Mouse (Mus musculus): ENCODE data around the gene Zfp853. TPM values are rescaled to one million over a fixed set of nuclear protein-coding genes. Genes with fewer than 3 reads are reported as not detected.

The Zfp853 gene
- polyA plus RNA-seq, 1 experiment: 0.99 TPM

- Histone ChIP-seq H3K36me3 (ENCODE audit: control insufficient read depth, insufficient read depth, low read length) (no peaks in the 10 kb centered on the region; the same call in 1 of the 2 replicates), H3K4me1 (ENCODE audit: control insufficient read depth, insufficient read depth, low read length) (peaks cover 4% of the 10 kb centered on the region; the same call in 1 of the 2 replicates)
- no peak for TF ChIP-seq POLR2A (IDR thresholded peaks at IDR 0.05; ENCODE audit: low read depth, low read length)
These were observed 16.5 kb upstream of the Zfp853 start for GRCm38 (mm10) chr5:143309916-143310315.

DNA sequence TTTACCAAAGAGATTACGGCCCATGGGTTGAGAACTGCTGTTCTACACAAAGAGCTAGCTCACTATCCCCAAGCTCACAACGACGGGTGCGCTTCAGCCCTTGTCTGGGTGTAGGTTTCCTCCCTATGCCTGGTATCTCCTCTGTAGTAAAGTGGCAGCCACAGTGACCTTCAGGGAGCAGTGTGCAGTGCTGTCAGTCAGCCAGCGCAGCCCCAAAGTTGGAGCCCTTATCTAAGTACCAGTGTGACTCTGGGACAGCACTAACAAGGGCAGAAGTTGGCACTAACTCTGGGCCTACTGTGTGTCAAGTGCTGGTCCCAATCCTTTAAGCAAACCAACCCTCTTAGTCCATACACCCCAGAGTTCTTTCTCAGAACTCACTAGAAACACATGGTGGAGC lies 15.4 kb upstream of the Zfp853 start:
- Histone ChIP-seq H3K27me3 (replicated peaks; ENCODE audit: control insufficient read depth, insufficient read depth, low read length) (no peaks in the 10 kb centered on the region), H3K27ac (ENCODE audit: insufficient read depth, low read depth, low read length) (no peak overlapping the region), H3K4me1 (ENCODE audit: control insufficient read depth, insufficient read depth, low read length) (0 out of 2 replicates have a peak, but pooled peaks cover 3% of the 10 kb centered on the region), H3K36me3 (ENCODE audit: control insufficient read depth, insufficient read depth, low read length) (no peaks in the 10 kb centered on the region; the same call in 1 of the 2 replicates), H3K4me3 (ENCODE audit: insufficient read depth, low read depth, low read length) (no peak overlapping the region)
- no peak for TF ChIP-seq CTCF (conservative IDR thresholded peaks at IDR 0.05; ENCODE audit: insufficient read depth, insufficient read length, low read depth, low read length)
- TF ChIP-seq POLR2A (IDR thresholded peaks at IDR 0.05; ENCODE audit: low read depth, low read length): no peak
- WGBS: 92% methylated on average over 5 of the region's 5 CpGs
- DNase-seq: no peak

More at GRCm38 (mm10) chr5:143309916-143310315, 16.5 kb upstream of the Zfp853 start:
- Histone ChIP-seq H3K27me3 (replicated peaks; ENCODE audit: control insufficient read depth, insufficient read depth, low read length) (no peaks in the 10 kb centered on the region), H3K27ac (ENCODE audit: insufficient read depth, low read depth, low read length) (no peak overlapping the region), H3K4me3 (ENCODE audit: insufficient read depth, low read depth, low read length) (no peak overlapping the region)
- WGBS: 96% methylated on average over 7 of the region's 7 CpGs
- no peak for DNase-seq

GRCm38 (mm10) chr5:143304251-143304650 lies 10.8 kb upstream of the Zfp853 start:
- TF ChIP-seq CTCF (conservative IDR thresholded peaks at IDR 0.05; ENCODE audit: insufficient read depth, insufficient read length, low read depth, low read length): no peak
- no peak for TF ChIP-seq POLR2A (IDR thresholded peaks at IDR 0.05; ENCODE audit: low read depth, low read length)
- DNase-seq: peak; percentile 56
- no peak overlapping the region for H3K4me3 ChIP-seq (ENCODE audit: insufficient read depth, low read depth, low read length)
- H3K27me3 ChIP-seq (replicated peaks; ENCODE audit: control insufficient read depth, insufficient read depth, low read length): no peaks in the 10 kb centered on the region
- 0 out of 2 replicates have a peak, but pooled peaks cover 3% of the 10 kb centered on the region for H3K4me1 ChIP-seq (ENCODE audit: control insufficient read depth, insufficient read depth, low read length)
- no peak overlapping the region for H3K27ac ChIP-seq (ENCODE audit: insufficient read depth, low read depth, low read length)
- H3K36me3 ChIP-seq (ENCODE audit: control insufficient read depth, insufficient read depth, low read length): no peaks in the 10 kb centered on the region; the same call in 1 of the 2 replicates
- 45% methylated on average over 7 of the region's 7 CpGs for WGBS

GRCm38 (mm10) chr5:143301296-143301695 lies 7.9 kb upstream of the Zfp853 start:
- H3K27me3 ChIP-seq (replicated peaks; ENCODE audit: control insufficient read depth, insufficient read depth, low read length): no peaks in the 10 kb centered on the region
- peak; percentile 19 for DNase-seq
- no peak overlapping the region for H3K27ac ChIP-seq (ENCODE audit: insufficient read depth, low read depth, low read length)

DNA sequence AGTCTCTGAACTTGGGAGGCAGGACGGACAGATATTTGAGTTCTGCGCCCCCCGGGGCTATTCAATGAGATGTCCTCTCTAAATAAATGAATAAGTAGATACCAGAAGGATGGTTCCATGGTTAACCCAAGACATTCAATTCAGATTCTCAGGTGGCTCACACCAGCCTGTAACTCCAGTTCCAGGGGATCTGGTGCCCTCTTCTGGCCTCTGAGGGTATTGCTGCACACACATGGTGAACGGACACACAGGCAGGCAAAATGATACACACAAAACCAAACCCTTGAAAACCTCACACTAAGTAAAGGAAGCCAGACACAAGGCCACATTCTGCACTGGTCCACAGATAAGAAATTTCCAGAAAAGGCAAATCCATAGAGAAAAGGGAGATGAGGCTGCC lies 6.3 kb upstream of the Zfp853 start:
- TF ChIP-seq CTCF (conservative IDR thresholded peaks at IDR 0.05; ENCODE audit: insufficient read depth, insufficient read length, low read depth, low read length) (peak; percentile 75), POLR2A (IDR thresholded peaks at IDR 0.05; ENCODE audit: low read depth, low read length) (no peak)
- 84% methylated on average over 4 of the region's 4 CpGs for WGBS
- H3K4me1 ChIP-seq (ENCODE audit: control insufficient read depth, insufficient read depth, low read length): 0 out of 2 replicates have a peak, but pooled peaks cover 3% of the 10 kb centered on the region
- DNase-seq: peak; percentile 66
- H3K27me3 ChIP-seq (replicated peaks; ENCODE audit: control insufficient read depth, insufficient read depth, low read length): no peaks in the 10 kb centered on the region
- no peak overlapping the region for H3K4me3 ChIP-seq (ENCODE audit: insufficient read depth, low read depth, low read length)
- no peak overlapping the region for H3K27ac ChIP-seq (ENCODE audit: insufficient read depth, low read depth, low read length)
- no peaks in the 10 kb centered on the region for H3K36me3 ChIP-seq (ENCODE audit: control insufficient read depth, insufficient read depth, low read length)

More at GRCm38 (mm10) chr5:143301296-143301695, 7.9 kb upstream of the Zfp853 start:
- Histone ChIP-seq H3K36me3 (ENCODE audit: control insufficient read depth, insufficient read depth, low read length) (no peaks in the 10 kb centered on the region), H3K4me1 (ENCODE audit: control insufficient read depth, insufficient read depth, low read length) (0 out of 2 replicates have a peak, but pooled peaks cover 3% of the 10 kb centered on the region), H3K4me3 (ENCODE audit: insufficient read depth, low read depth, low read length) (no peak overlapping the region)
- TF ChIP-seq POLR2A (IDR thresholded peaks at IDR 0.05; ENCODE audit: low read depth, low read length) (no peak), CTCF (conservative IDR thresholded peaks at IDR 0.05; ENCODE audit: insufficient read depth, insufficient read length, low read depth, low read length) (peak; percentile 43; the same call in 1 of the 2 replicates)
- WGBS: 67% methylated on average over 8 of the region's 8 CpGs

DNA sequence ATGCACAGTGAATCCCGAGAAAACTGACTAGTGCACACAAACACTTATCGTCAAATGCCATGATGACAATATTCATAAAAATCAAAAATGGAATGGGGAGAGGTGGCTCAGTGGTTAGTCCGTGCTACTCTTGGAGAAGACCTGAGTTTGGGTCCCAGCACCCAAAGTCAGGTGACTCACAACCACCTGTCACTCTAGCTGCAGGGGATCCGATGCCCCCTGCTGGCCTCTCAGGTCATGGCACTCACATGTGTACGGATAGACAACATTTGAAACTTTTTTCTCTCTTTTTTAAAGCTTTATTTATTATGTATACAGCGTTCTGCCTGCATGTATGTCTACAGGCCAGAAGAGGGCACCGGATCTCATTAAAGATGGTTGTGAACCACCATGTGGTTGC lies 5.0 kb upstream of the Zfp853 start:
- Histone ChIP-seq H3K27ac (ENCODE audit: insufficient read depth, low read depth, low read length) (no peak overlapping the region), H3K4me1 (ENCODE audit: control insufficient read depth, insufficient read depth, low read length) (no peaks in the 10 kb centered on the region), H3K36me3 (ENCODE audit: control insufficient read depth, insufficient read depth, low read length) (no peaks in the 10 kb centered on the region), H3K4me3 (ENCODE audit: insufficient read depth, low read depth, low read length) (no peak overlapping the region), H3K27me3 (replicated peaks; ENCODE audit: control insufficient read depth, insufficient read depth, low read length) (no peaks in the 10 kb centered on the region)
- 95% methylated on average over 7 of the region's 7 CpGs for WGBS
- DNase-seq: no peak
- TF ChIP-seq POLR2A (IDR thresholded peaks at IDR 0.05; ENCODE audit: low read depth, low read length) (no peak), CTCF (conservative IDR thresholded peaks at IDR 0.05; ENCODE audit: insufficient read depth, insufficient read length, low read depth, low read length) (0 out of 2 replicates have a peak, but pooled peaks have one; percentile 20)

- no peak for TF ChIP-seq CTCF (conservative IDR thresholded peaks at IDR 0.05; ENCODE audit: insufficient read depth, insufficient read length, low read depth, low read length)
- no peak for TF ChIP-seq POLR2A (IDR thresholded peaks at IDR 0.05; ENCODE audit: low read depth, low read length)
- WGBS: 84% methylated on average over 9 of the region's 9 CpGs
- no peaks in the 10 kb centered on the region for H3K4me1 ChIP-seq (ENCODE audit: control insufficient read depth, insufficient read depth, low read length)
These were observed 4.6 kb upstream of the Zfp853 start for GRCm38 (mm10) chr5:143297986-143298385.

More at GRCm38 (mm10) chr5:143297986-143298385, 4.6 kb upstream of the Zfp853 start:
- Histone ChIP-seq H3K4me3 (ENCODE audit: insufficient read depth, low read depth, low read length) (no peak overlapping the region), H3K27me3 (replicated peaks; ENCODE audit: control insufficient read depth, insufficient read depth, low read length) (no peaks in the 10 kb centered on the region), H3K27ac (ENCODE audit: insufficient read depth, low read depth, low read length) (no peak overlapping the region), H3K36me3 (ENCODE audit: control insufficient read depth, insufficient read depth, low read length) (no peaks in the 10 kb centered on the region)
- DNase-seq: no peak
